Mouse (Mus musculus) liver, embryonic 13.5 days (tissue): ENCODE results near the gene Cfi. TPM values are rescaled to one million over a fixed set of nuclear protein-coding genes. Genes with fewer than 3 reads are reported as not detected.

Experiments used
- ATAC-seq: fragments of 200-750 bp; cut with Nextera tagmentation; 2 replicates; pipeline ENCODE4 v1.8.0; 2017; ENCODE audit warnings: low read depth, mild to moderate bottlenecking, moderate number of reproducible peaks, moderate library complexity
- DNase-seq: peaks from one replicate; pipeline ENCODE4 v3.0.0; 2022
- H3K27ac ChIP-seq: fragments of 300-500 bp; sonication (generic); 2 replicates; pipeline ENCODE4 v1.5.1; 2015; ENCODE audit warnings: moderate library complexity, mild to moderate bottlenecking, inconsistent platforms
- H3K27me3 ChIP-seq: fragments of 300-500 bp; sonication (generic); 2 replicates; pipeline ENCODE4 v1.6.1; 2015; ENCODE audit warnings: mild to moderate bottlenecking, inconsistent platforms
- H3K36me3 ChIP-seq: fragments of 300-500 bp; sonication (generic); 2 replicates; pipeline ENCODE4 v1.6.1; 2015; ENCODE audit warnings: mild to moderate bottlenecking, inconsistent platforms
- H3K4me1 ChIP-seq: fragments of 300-500 bp; sonication (generic); replicated peaks from 2 replicates; pipeline ENCODE4 v1.6.1; 2015; ENCODE audit warnings: inconsistent platforms
- H3K4me2 ChIP-seq: fragments of 300-500 bp; sonication (generic); 2 replicates; pipeline ENCODE4 v1.6.1; 2015; ENCODE audit warnings: inconsistent platforms, mild to moderate bottlenecking, moderate library complexity
- H3K4me3 ChIP-seq: fragments of 300-500 bp; sonication (generic); replicated peaks from 2 replicates; pipeline ENCODE4 v1.5.1; 2015; ENCODE audit warnings: mild to moderate bottlenecking, inconsistent platforms
- H3K9ac ChIP-seq: fragments of 300-500 bp; sonication (generic); 2 replicates; pipeline ENCODE4 v1.6.1; 2015; ENCODE audit warnings: mild to moderate bottlenecking, inconsistent platforms
- H3K9me3 ChIP-seq: fragments of 300-500 bp; sonication (generic); replicated peaks from 2 replicates; pipeline ENCODE4 v1.6.1; 2016; ENCODE audit warnings: inconsistent platforms
- WGBS: fragments of 180-500 bp; shearing (Covaris S2); methylation state at CpG from one replicate; pipeline ENCODE4 v1.1.7; 2015; ENCODE audit not compliant: insufficient replicate concordance; 5-methylcytosine and 5-hydroxymethylcytosine counted together
- polyA plus RNA-seq: library from polyadenylated mRNA; unstranded; fragments of >200 nt; fragmentation: Nextera tagmentation; extraction: Ambion mirVana; gene quantifications from 2 replicates; pipeline ENCODE4 v1.2.1, GENCODE M21; 2015

Cfi gene
- polyA plus RNA-seq, 1 experiment from 2014 or later: 112 TPM

GRCm38 (mm10) chr3:129898886-129899285, 63.2 kb downstream of the Cfi start:
- Histone ChIP-seq H3K36me3 (peaks cover 32% of the 10 kb centered on the region), H3K4me1 (peaks cover 67% of the 10 kb centered on the region), H3K9me3 (no peaks in the 10 kb centered on the region), H3K27ac (no peak overlapping the region), H3K4me3 (no peak overlapping the region), H3K27me3 (no peaks in the 10 kb centered on the region), H3K9ac (no peak overlapping the region), H3K4me2 (no peak overlapping the region)
- DNase-seq: peak; percentile 32
- no peak for ATAC-seq
- WGBS: 59% methylated on average over 4 of the region's 4 CpGs

GRCm38 (mm10) chr3:129901271-129901809, 65.7 kb downstream of the Cfi start, which contains the start of gene Casp6:
Gene Casp6, plus strand, starts transcription at chr3:129901425.
- peak; percentile 74 for DNase-seq
- peak within 1 kb of the TSS; percentile 70 for H3K27ac ChIP-seq
- under 1% methylated on average over 34 of the region's 34 CpGs for WGBS
- H3K4me3 ChIP-seq: peak within 1 kb of the TSS; percentile 74
- H3K4me2 ChIP-seq: peak within 1 kb of the TSS; percentile 81
- peaks cover 73% of the 10 kb centered on the region for H3K4me1 ChIP-seq
- peak; percentile 93 for ATAC-seq
- H3K27me3 ChIP-seq: no peaks in the 10 kb centered on the region
- peaks cover 15% of the 10 kb centered on the region; the same call in 1 of the 2 replicates for H3K36me3 ChIP-seq
- H3K9me3 ChIP-seq: no peaks in the 10 kb centered on the region
- peak within 1 kb of the TSS; percentile 72 for H3K9ac ChIP-seq

- 70% methylated on average over 3 of the region's 3 CpGs for WGBS
- Histone ChIP-seq H3K9ac (no peak overlapping the region), H3K27ac (no peak overlapping the region), H3K27me3 (no peaks in the 10 kb centered on the region), H3K4me1 (peaks cover 55% of the 10 kb centered on the region), H3K36me3 (0 out of 2 replicates have a peak, but pooled peaks cover 11% of the 10 kb centered on the region), H3K4me2 (no peak overlapping the region), H3K4me3 (no peak overlapping the region), H3K9me3 (no peaks in the 10 kb centered on the region)
- ATAC-seq: no peak
- DNase-seq: no peak
These were observed 67.7 kb downstream of the Cfi start for GRCm38 (mm10) chr3:129903369-129903768.

DNA sequence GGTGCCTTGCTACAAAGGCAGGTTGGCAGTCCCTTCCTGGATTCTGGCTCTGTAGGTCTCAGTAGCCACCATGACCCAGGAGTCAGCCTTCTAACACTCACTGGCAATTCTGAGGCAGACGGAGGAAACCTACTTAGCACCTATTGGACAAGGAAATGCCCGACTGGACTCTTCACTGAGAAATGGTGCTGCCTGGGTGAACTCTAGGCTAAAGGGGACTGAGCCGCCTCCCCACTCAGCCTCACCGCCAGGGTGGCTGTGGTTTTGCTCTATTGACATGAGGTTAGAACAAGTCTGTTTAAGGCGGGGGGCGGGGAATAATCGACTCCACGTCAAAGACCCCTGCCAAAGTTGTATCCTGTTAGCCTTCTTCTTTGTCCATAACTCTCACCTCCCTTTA, 68.2 kb downstream of the Cfi start:
- Histone ChIP-seq H3K9ac (no peak overlapping the region), H3K4me1 (peaks cover 50% of the 10 kb centered on the region), H3K9me3 (no peaks in the 10 kb centered on the region), H3K27me3 (no peaks in the 10 kb centered on the region), H3K36me3 (peaks cover 10% of the 10 kb centered on the region), H3K4me3 (no peak overlapping the region), H3K4me2 (no peak overlapping the region), H3K27ac (no peak overlapping the region)
- DNase-seq: no peak
- ATAC-seq: no peak
- WGBS: 49% methylated on average over 8 of the region's 8 CpGs

GRCm38 (mm10) chr3:129904381-129905132, 68.9 kb downstream of the Cfi start:
- peaks cover 45% of the 10 kb centered on the region for H3K4me1 ChIP-seq
- 67% methylated on average over 7 of the region's 7 CpGs for WGBS
- H3K4me2 ChIP-seq: no peak overlapping the region
- no peak overlapping the region for H3K4me3 ChIP-seq
- no peaks in the 10 kb centered on the region for H3K9me3 ChIP-seq
- no peak for DNase-seq
- no peaks in the 10 kb centered on the region for H3K27me3 ChIP-seq
- no peak for ATAC-seq
- no peak overlapping the region for H3K9ac ChIP-seq
- 0 out of 2 replicates have a peak overlapping the region, but pooled peaks have one; percentile 15 for H3K27ac ChIP-seq
- H3K36me3 ChIP-seq: peaks cover 15% of the 10 kb centered on the region

DNA sequence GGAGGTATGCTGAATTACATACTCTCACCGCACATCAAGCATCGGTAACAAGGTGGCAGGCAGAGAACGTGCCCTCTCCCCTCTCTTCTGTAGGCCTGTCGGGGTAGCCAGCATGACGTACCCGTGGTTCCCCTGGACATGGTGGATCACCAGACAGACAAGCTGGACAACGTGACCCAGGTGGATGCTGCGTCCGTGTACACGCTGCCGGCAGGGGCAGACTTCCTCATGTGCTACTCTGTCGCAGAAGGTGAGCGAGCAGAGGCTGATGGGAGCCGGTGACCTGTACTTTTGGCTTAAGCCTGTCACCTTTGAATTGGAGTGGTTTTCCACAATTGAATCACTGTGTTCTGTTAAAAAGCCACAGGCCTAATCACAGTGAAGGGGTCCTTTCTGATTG, 76.3 kb downstream of the Cfi start:
- WGBS: 88% methylated on average over 14 of the region's 14 CpGs
- no peak for ATAC-seq
- DNase-seq: no peak
- Histone ChIP-seq H3K4me3 (no peak overlapping the region), H3K27me3 (no peaks in the 10 kb centered on the region), H3K4me2 (no peak overlapping the region), H3K9me3 (no peaks in the 10 kb centered on the region), H3K36me3 (peaks cover 55% of the 10 kb centered on the region), H3K9ac (no peak overlapping the region), H3K27ac (no peak overlapping the region), H3K4me1 (no peaks in the 10 kb centered on the region)

DNA sequence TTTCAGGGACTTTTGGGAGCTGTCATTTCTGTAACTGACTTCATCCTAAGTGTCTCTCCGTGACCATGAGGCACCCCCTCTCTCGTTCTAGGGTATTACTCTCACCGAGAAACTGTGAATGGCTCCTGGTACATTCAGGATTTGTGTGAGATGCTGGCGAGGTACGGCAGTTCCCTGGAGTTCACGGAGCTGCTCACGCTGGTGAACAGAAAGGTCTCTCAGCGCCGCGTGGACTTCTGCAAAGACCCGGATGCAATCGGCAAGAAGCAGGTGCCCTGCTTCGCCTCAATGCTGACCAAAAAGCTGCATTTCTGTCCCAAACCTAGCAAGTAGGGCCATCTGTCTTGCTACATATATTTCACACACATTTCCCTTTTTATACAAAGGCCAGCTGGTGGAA, 77.6 kb downstream of the Cfi start:
- WGBS: 84% methylated on average over 13 of the region's 13 CpGs
- Histone ChIP-seq H3K36me3 (peaks cover 55% of the 10 kb centered on the region), H3K27ac (no peak overlapping the region), H3K4me1 (no peaks in the 10 kb centered on the region), H3K9me3 (no peaks in the 10 kb centered on the region), H3K4me3 (no peak overlapping the region), H3K9ac (no peak overlapping the region), H3K4me2 (no peak overlapping the region), H3K27me3 (no peaks in the 10 kb centered on the region)
- ATAC-seq (no peak), DNase-seq (no peak)

GRCm38 (mm10) chr3:129917424-129917823, 81.7 kb downstream of the Cfi start:
- Histone ChIP-seq H3K4me2 (no peak overlapping the region), H3K27ac (no peak overlapping the region), H3K9ac (no peak overlapping the region), H3K4me3 (no peak overlapping the region), H3K27me3 (no peaks in the 10 kb centered on the region), H3K4me1 (no peaks in the 10 kb centered on the region), H3K36me3 (peaks cover 20% of the 10 kb centered on the region), H3K9me3 (no peaks in the 10 kb centered on the region)
- DNase-seq (no peak), ATAC-seq (no peak)
- WGBS: 61% methylated on average over 3 of the region's 3 CpGs

DNA sequence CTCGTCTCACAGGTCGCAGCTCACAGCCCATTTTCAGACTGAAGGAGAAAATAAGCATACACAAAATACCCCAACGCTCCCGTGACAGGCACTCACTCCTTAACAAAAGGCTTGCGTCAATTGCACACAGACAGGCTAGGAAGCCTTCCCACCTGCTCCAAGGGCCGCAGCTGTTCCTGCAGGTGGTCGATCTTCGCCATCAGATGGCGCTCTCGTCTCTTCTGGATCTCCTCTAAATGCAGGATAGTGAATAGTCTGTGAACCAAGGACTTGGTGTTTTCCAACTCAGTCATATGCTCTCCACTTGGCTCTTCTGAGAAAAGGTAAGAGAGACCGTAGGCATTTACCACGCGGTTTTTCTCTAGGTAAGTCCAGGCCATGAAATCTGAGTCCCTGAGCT, 82.8 kb downstream of the Cfi start:
- 0 out of 2 replicates have a peak, but pooled peaks have one; percentile 36 for ATAC-seq
- no peaks in the 10 kb centered on the region for H3K9me3 ChIP-seq
- 24% methylated on average over 13 of the region's 13 CpGs for WGBS
- H3K27ac ChIP-seq: no peak overlapping the region
- H3K4me2 ChIP-seq: no peak overlapping the region
- no peak overlapping the region for H3K9ac ChIP-seq
- no peaks in the 10 kb centered on the region for H3K4me1 ChIP-seq
- no peaks in the 10 kb centered on the region for H3K27me3 ChIP-seq
- no peak overlapping the region for H3K4me3 ChIP-seq
- H3K36me3 ChIP-seq: peaks cover 11% of the 10 kb centered on the region
- no peak for DNase-seq

- ATAC-seq: no peak
These were observed 87.9 kb downstream of the Cfi start for GRCm38 (mm10) chr3:129923581-129923980.

More at GRCm38 (mm10) chr3:129923581-129923980, 87.9 kb downstream of the Cfi start:
- Histone ChIP-seq H3K4me3 (no peak overlapping the region), H3K27ac (no peak overlapping the region), H3K9me3 (no peaks in the 10 kb centered on the region), H3K9ac (no peak overlapping the region), H3K27me3 (no peaks in the 10 kb centered on the region), H3K4me2 (no peak overlapping the region), H3K36me3 (no peaks in the 10 kb centered on the region), H3K4me1 (no peaks in the 10 kb centered on the region)
- DNase-seq: no peak
- WGBS: 68% methylated on average over 7 of the region's 7 CpGs
